Mouse (Mus musculus) thymus, adult 2 months (tissue): ENCODE data around the gene Esr1.

Experiments used
- CTCF ChIP-seq: fragments of 200-500 bp; IDR thresholded peaks from 2 replicates; pipeline ENCODE4 v1.5.1; 2012; ENCODE audit warnings: mild to moderate bottlenecking, control low read depth, low read length, moderate library complexity, borderline replicate concordance; ENCODE audit not compliant: control insufficient read depth, poor library complexity, insufficient read depth; ENCODE audit errors: extremely low read depth
- POLR2A ChIP-seq: fragments of 200-500 bp; IDR thresholded peaks from 2 replicates; pipeline ENCODE4 v1.6.1; 2012; ENCODE audit warnings: mild to moderate bottlenecking, low read length, control low read depth, moderate library complexity; ENCODE audit not compliant: control insufficient read depth, poor library complexity, insufficient read depth; ENCODE audit errors: extremely low read depth

DNA sequence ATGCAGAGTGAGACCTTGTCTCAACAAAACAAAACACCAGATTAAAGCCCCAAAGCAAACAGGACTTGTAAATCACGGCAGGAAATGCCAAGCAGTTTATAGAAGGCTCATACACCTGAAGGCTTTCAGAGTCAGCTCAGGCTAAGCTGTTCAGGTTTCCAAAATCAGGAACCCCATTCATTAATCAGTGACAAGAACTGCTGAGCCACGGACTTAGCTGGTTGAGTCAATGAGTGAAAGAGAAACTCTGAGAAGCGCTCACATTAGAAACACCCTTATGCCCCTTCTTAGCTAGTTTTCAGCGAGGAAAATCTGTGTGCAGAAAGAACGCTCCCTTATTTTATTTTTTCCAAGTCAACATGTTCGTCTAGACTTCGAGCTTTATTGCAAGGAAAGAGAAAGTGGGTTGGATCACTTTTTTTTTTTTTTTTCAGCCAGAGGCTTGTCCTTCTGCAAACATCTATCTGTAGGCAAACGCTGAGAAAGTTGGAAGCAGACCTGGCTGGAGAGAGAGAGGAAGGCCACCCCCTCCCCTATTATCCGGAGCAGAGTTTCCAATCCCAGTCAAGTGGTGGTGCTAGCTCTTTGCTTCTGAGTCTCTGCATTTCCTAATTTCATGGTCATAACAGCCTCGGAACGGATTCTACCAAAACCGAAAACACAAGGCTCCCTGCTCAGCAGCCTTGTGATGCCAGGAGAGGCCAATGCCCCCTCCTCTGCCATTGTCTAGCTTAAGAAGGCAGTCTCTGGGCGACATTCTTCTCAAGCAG is at the start of gene Esr1:
- no peak for TF ChIP-seq POLR2A
- TF ChIP-seq CTCF = no peak
